Mouse (Mus musculus) retina, postnatal 7 days (tissue): ENCODE measurements around the gene Abcb1a.

ENCODE experiments used
- DNase-seq: peaks from one replicate; pipeline ENCODE4 v3.0.0-alpha.2; 2012; ENCODE audit warnings: low read depth, low spot score

The Abcb1a gene

DNA sequence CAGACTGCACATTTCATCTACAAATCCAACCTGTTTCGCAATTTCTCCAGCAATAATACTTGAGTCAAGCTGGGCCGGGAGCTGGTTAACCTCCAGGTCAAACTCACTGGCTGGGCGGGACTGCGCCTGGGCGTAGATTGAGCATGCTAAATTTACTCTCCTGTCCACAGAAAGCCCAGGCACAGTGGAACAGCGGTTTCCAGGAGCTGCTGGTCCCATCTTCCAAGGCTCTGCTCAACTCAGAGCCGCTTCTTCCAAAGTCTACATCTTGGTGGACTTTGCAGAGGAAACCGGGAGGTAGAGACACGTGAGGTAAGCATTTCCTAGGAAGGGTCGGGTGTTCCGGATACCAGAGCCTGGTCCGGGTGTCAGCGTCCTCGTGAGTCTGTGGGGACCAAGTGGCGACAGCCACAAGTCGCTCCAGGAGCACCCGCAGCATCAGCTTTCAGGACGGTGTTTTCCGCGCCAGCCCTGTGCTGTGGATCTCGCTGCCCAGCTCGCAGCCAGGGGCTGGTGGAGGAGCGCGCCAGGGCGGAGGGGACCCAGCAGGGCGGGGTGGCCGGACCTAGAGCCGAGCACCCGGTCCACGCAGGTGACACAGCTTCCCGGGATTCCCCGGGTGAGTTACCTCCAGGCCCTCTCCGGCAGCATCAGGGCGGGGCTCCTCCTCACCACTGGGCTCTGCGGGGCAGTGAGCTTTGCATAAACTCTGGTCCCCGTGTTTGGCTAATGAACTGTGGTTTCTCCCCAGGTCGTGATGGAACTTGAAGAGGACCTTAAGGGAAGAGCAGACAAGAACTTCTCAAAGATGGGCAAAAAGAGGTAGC is at the start of gene Abcb1a:
Abcb1a (plus strand) TSS at position 167 of the 827 bp plus-strand sequence.
- DNase-seq, result no peak

DNA sequence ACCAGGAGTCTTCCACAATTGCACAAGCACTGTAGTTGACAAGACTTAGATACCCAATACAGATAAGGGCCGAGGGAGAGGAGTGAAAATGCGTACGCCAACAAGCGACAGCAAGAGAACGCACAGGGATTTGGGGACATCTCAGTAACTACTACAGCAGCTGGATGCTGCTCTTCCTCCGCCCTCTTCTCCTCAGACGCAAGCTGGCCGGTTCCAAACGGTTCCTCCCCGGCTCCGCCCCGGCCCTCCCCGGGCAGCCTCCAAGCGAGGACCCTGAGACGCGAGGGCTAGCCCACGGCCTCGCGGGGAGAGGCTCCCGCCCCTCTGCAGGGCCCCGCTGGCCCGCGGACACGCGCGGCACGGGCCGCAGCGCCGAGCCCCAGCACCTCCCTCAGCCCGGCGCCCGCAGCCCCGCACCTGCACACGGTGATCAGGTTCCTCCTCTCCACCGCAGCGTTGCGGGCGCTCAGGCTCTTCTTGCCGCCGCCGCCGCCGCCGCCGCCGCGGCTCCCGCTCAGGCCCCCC is 37.7 kb upstream of the Abcb1a start:
- DNase-seq, result no peak

GRCm38 (mm10) chr5:8622596-8623231 is 37.2 kb upstream of the Abcb1a start, which contains the start of gene Rundc3b:
Gene Rundc3b (minus strand): TSS chr5:8622952.
- peak; percentile 93 for DNase-seq

- DNase-seq, result no peak
These were observed 27.0 kb upstream of the Abcb1a start for GRCm38 (mm10) chr5:8632901-8633300.

GRCm38 (mm10) chr5:8634489-8634975 is 25.3 kb upstream of the Abcb1a start:
- no peak for DNase-seq

- no peak for DNase-seq
These were observed 11.6 kb upstream of the Abcb1a start for GRCm38 (mm10) chr5:8648300-8648699.

GRCm38 (mm10) chr5:8648774-8649173 is 11.1 kb upstream of the Abcb1a start:
- DNase-seq, result no peak

DNA sequence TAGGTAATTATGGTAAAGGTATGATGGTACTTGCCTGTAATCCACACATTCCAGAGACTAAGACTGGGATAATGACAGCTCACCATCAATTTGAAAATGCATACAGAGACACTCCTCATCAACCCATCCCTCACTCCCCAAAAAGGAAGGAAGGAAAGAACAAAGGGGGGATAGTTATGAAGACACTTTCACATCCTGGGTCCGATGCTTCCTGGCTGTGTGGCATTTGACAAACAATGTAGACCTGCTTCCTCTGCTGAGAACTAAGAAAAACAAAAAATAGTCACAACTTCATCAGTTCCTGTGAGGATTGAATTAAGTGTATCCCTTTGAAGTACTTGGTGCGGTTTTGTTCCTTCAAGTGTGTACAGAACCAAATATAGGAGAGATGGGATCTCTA is 7.8 kb upstream of the Abcb1a start:
- DNase-seq, result no peak

DNA sequence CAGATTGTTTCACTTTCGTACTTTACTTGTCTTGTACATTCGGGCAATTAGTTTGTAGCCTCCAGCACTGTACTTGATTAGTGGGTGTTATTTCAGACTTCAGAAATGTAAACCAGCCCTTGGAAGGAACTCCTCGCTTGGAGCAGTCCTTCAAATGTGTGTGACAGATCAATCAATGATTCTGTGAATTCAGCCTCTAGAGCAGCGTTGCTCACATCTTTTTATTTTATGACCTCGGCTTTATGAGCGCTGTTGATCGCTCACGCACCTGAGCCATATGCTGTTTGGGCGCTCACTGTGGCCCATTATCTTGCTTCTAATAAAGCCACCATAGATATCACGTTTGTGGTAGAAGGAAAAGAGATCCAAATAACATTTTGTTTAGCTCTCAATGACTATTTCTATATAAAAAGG is 868 bp downstream of the Abcb1a start:
- no peak for DNase-seq

- DNase-seq, result no peak
These were observed 4.8 kb downstream of the Abcb1a start for GRCm38 (mm10) chr5:8664678-8665077.

DNA sequence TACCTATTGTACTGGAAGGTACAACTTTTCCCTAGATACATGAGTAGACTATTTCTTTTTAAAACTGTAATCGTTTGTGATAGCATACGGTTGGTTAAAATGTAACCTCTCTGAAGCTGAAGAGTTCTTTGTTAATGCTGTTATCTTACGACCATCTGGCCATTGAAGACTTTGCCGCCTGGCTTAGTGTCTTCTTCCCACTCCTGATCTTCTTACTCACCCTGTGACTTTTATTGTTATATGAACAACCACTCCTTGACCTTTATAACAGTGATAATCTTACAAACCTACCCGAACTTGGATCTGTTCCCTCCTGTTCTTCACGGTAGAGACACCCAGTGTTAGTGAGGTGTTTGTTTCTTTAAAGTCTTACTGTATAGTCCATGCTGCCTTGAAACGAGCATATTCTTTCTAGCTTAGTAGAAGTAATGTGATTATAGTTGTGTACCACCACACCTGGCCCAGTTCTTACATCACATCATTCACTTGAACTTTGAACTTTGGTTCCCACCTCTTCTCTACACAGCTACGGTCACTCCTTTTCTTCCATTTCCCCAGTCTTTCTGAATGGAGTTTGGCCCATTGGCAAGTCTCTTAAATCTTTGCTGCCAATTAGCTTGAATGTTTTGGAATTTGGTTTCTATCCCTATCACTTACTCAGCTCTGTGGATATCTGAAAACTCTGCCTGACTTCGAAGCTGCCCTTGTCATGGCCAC is 8.0 kb downstream of the Abcb1a start:
- DNase-seq, result no peak

DNA sequence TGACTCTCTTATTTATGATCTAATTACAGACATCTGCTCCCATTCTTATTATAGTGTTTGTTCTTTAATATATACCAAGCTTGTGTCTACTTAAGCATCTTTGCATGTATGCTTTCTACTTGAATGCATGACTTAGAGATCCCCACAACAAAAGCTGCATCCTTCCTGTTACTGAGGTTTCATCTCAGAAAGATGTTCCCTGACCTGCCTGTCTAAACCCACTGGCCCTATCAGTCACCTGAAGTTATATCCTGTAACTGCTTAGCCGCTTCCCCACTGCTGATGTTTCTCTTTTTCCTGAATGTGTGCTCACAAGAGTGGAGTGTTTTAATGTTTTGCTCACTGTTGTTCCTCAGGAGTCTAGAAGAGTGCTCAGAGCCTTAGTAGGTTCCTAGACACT is 9.7 kb downstream of the Abcb1a start:
- no peak for DNase-seq

DNA sequence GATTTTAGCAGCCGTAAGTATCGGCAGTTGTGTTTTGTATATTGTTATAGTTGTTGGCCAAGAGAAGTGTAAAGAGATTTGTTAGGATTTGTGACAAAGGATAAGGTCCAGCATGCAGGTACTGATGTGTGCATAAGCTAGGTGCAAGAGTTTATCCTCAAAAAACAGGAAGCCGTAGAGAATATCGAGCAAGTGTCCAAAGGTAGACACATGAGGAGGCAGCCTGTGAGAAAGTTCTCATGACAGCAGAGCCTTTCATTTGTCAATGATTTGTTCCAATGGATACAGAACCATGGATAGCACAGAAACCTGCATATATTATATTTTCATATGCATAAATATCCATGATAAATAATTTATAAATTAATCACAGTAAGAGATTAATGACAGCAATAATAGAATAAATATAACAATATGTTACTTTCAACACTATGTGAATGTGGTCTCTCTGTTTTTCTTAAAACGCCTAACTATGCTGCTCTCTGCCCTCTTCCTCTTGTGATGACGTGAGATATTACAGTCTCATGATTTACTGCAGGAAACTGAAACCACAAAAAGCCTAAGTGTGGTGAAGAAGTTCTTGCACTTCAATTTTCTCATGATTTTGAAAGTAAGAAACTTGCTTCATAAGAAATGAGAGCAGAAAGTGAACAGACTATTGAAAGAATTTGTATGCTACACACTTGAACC is 15.5 kb downstream of the Abcb1a start:
- DNase-seq, result no peak

DNA sequence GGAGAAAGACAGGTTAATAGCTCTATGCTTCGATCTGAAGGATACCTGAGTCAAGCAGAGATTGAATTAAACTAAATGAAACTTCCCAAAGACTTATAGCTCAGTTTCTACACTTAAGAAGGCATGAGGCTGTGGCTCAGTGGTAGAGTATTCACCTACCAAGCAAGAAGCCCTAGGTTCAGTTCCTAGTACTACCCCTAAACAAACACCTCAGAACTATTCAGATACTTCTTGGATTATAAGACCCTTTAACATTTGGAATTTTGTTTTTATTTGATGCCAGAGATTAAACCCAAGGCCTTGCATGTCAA is 16.0 kb downstream of the Abcb1a start:
- DNase-seq, result no peak

DNA sequence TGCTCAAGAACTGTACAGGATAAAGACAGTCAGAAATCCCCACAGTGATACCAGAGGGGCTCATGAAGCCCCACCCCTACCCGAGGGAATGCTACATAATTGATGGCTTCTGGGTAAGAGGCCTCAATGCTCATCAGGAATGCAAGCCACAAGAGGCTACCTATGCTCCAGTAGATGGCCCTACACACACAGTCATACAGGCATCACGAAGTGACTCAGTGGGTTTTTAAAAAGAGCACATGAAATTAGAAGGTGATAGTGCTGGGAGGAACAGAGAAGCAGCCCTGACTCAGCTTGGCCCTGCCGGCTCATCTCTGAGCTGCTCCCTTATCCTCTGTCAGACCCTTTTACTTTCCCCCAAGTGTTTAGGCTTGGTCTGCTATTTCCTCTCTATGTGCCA is 21.3 kb downstream of the Abcb1a start:
- DNase-seq, result no peak

DNA sequence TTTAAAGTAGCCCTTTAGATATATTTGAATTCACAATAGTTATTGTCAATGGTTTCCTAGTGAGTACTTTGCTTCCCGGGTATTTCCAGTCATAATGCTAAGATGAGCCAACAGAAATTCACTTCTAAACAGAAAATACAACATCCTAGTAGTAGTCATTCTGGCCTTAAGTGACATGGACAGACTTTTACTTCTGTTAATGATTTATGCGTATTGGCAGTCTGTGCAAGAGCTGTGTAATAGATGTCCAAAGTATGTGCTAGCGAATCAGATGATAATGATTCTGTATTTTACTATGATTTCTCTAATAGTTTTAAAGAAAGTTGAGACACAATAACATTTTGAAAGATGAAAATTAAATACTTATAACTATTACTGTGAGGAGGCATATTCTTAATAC is 23.8 kb downstream of the Abcb1a start:
- no peak for DNase-seq

GRCm38 (mm10) chr5:8686071-8686470 is 26.2 kb downstream of the Abcb1a start:
- no peak for DNase-seq

GRCm38 (mm10) chr5:8687550-8687949 is 27.7 kb downstream of the Abcb1a start:
- DNase-seq, result no peak

DNA sequence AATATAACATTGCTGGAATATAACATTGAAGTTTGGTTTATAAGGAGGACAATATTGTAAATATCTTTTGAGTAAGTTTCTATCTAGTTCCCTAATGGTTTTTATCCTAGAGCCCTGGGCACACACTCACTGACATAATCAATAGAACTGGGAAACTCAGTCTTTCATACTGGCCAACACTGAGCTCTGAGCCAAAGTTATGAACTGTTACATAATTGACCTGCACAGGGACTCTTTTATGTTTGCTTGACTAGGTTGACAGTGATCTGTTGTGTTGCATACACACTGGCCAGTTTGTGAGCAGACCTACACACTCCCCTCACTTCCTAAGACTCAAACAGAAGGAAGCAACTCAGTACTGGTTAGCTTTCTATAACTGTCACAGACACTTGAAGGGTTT is 56.2 kb downstream of the Abcb1a start:
- DNase-seq, result no peak

DNA sequence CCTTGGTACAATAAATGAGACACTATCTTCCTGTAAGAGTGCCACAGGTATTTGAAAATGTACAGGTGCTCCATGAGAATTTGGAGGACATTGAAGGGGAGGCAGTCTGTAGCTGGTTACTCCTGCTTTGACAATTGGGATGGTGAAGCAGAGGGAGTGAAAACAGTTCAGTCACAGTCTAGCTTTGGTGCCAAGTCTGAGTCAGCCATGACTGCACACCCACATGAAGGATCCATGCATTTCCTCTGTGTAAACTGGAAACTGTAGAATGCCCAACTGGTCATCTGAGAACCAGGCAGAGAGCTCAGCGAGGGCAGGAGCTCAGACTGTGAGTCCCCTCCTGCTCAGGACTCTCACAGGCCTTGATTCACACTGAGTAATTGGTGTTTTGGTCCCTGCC is 59.7 kb downstream of the Abcb1a start:
- DNase-seq, result no peak

DNA sequence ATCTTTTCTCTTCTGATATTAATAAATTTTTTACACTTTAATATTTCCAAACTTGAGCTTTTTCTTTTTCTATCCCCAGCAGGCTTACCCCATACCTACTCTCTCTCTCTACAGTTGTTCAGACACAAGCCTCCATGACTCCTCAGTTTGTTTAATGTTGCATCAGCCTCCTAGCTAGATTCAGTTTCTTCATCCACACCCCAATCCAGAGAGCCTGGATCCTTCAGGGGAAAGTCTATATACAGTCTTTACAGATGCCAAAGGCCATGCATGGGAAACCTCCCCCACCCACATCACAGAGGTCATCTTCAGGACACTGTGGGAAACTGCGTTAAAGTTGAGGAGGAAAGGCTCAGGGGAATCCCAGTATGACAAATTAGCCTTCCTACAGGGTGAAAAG is 62.3 kb downstream of the Abcb1a start:
- DNase-seq, result no peak

GRCm38 (mm10) chr5:8722867-8723266 is 63.0 kb downstream of the Abcb1a start:
- DNase-seq, result no peak
